Mouse (Mus musculus) intestine, embryonic 16.5 days (tissue): ENCODE results near the gene Mid2. TPM values are rescaled to one million over a fixed set of nuclear protein-coding genes. Genes with fewer than 3 reads are reported as not detected.
A peak's percentile ranks its signal among the peaks of the same experiment; 100 is the strongest.

Experiments
- ATAC-seq: fragments of 200-750 bp; cut with Nextera tagmentation; 2 replicates; pipeline ENCODE4 v1.8.0; 2017; ENCODE audit warnings: moderate TSS enrichment, moderate library complexity
- H3K27ac ChIP-seq: fragments of 300-500 bp; sonication (generic); 2 replicates; pipeline ENCODE4 v1.5.1; 2014; ENCODE audit warnings: mild to moderate bottlenecking, low read length
- H3K27me3 ChIP-seq: fragments of 300-500 bp; sonication (generic); replicated peaks from 2 replicates; pipeline ENCODE4 v1.6.1; 2014; ENCODE audit warnings: low read length, control low read depth, mixed read lengths; ENCODE audit not compliant: control insufficient read depth, insufficient read depth
- H3K36me3 ChIP-seq: fragments of 300-500 bp; sonication (generic); 2 replicates; pipeline ENCODE4 v1.6.1; 2014; ENCODE audit warnings: low read length, control low read depth; ENCODE audit not compliant: control insufficient read depth, insufficient read depth
- H3K4me1 ChIP-seq: fragments of 300-500 bp; sonication (generic); 2 replicates; pipeline ENCODE4 v1.6.1; 2014; ENCODE audit warnings: low read length, control low read depth, mixed read lengths; ENCODE audit not compliant: control insufficient read depth, insufficient read depth
- H3K4me2 ChIP-seq: fragments of 300-500 bp; sonication (generic); 2 replicates; pipeline ENCODE4 v1.6.1; 2014; ENCODE audit warnings: low read depth, low read length, control low read depth
- H3K4me3 ChIP-seq: fragments of 300-500 bp; sonication (generic); 2 replicates; pipeline ENCODE4 v1.5.1; 2014; ENCODE audit warnings: mild to moderate bottlenecking, low read length
- H3K9ac ChIP-seq: fragments of 300-500 bp; sonication (generic); 2 replicates; pipeline ENCODE4 v1.6.1; 2014; ENCODE audit warnings: low read depth, low read length
- H3K9me3 ChIP-seq: fragments of 300-500 bp; sonication (generic); 2 replicates; pipeline ENCODE4 v1.6.1; 2016; ENCODE audit warnings: low read length, control low read depth; ENCODE audit not compliant: control insufficient read depth
- WGBS: fragments of 180-500 bp; shearing (Covaris S2); extraction: QIAGEN DNeasy Blood & Tissue Kit; methylation state at CpG from one replicate; pipeline ENCODE4 v1.1.7; 2014; 5-methylcytosine and 5-hydroxymethylcytosine counted together
- polyA plus RNA-seq: library from polyadenylated mRNA; unstranded; fragments of >200 nt; fragmentation: Nextera tagmentation; extraction: Ambion mirVana; gene quantifications from 2 replicates; pipeline ENCODE4 v1.2.1, GENCODE M21; 2015

The Mid2 gene
- polyA plus RNA-seq, result 1.6 and 1.8 TPM in 2 replicates

- Histone ChIP-seq H3K27me3 (peaks cover 17% of the 10 kb centered on the region; the same call in 1 of the 2 replicates), H3K4me3 (peak within 1 kb of the TSS; percentile 61), H3K9me3 (no peaks in the 10 kb centered on the region), H3K4me2 (peak within 1 kb of the TSS; percentile 50), H3K4me1 (no peaks in the 10 kb centered on the region), H3K36me3 (no peaks in the 10 kb centered on the region), H3K27ac (peak within 1 kb of the TSS; percentile 18; the same call in 1 of the 2 replicates), H3K9ac (peak within 1 kb of the TSS; percentile 76)
- peak; percentile 73 for ATAC-seq
- 23% methylated on average over 38 of the region's 68 CpGs for WGBS
Observed at GRCm38 (mm10) chrX:140664479-140665241, at the start of gene Mid2. Gene Mid2, plus strand, starts transcription at chrX:140664599.

- 51% methylated on average over 12 of the region's 12 CpGs for WGBS
- no peak for ATAC-seq
- Histone ChIP-seq H3K4me3 (no peak overlapping the region), H3K27me3 (no peaks in the 10 kb centered on the region), H3K36me3 (no peaks in the 10 kb centered on the region), H3K9ac (no peak overlapping the region), H3K9me3 (no peaks in the 10 kb centered on the region), H3K4me1 (no peaks in the 10 kb centered on the region), H3K27ac (no peak overlapping the region), H3K4me2 (0 out of 2 replicates have a peak overlapping the region, but pooled peaks have one; percentile 19)
Observed at GRCm38 (mm10) chrX:140624875-140625594, 39.4 kb upstream of the Mid2 start.

- no peak overlapping the region for H3K9ac ChIP-seq
- H3K4me1 ChIP-seq, result no peaks in the 10 kb centered on the region
- H3K27me3 ChIP-seq, result 0 out of 2 replicates have a peak, but pooled peaks cover 2% of the 10 kb centered on the region
- H3K36me3 ChIP-seq, result no peaks in the 10 kb centered on the region
- no peak overlapping the region for H3K27ac ChIP-seq
- no peak overlapping the region for H3K4me3 ChIP-seq
- H3K9me3 ChIP-seq, result no peaks in the 10 kb centered on the region
- ATAC-seq, result no peak
- no peak overlapping the region for H3K4me2 ChIP-seq
- 82% methylated on average over 5 of the region's 5 CpGs for WGBS
Observed at GRCm38 (mm10) chrX:140638028-140638427, 26.4 kb upstream of the Mid2 start.

- no peak for ATAC-seq
- 52% methylated on average over 2 of the region's 2 CpGs for WGBS
- H3K9me3 ChIP-seq, result no peaks in the 10 kb centered on the region
- H3K4me3 ChIP-seq, result no peak overlapping the region
- no peaks in the 10 kb centered on the region for H3K4me1 ChIP-seq
- H3K9ac ChIP-seq, result no peak overlapping the region
- H3K36me3 ChIP-seq, result no peaks in the 10 kb centered on the region
- 0 out of 2 replicates have a peak, but pooled peaks cover 2% of the 10 kb centered on the region for H3K27me3 ChIP-seq
- no peak overlapping the region for H3K4me2 ChIP-seq
- H3K27ac ChIP-seq, result no peak overlapping the region
Observed at GRCm38 (mm10) chrX:140639592-140639991, 24.8 kb upstream of the Mid2 start.

- Histone ChIP-seq H3K27me3 (peaks cover 14% of the 10 kb centered on the region; the same call in 1 of the 2 replicates), H3K9me3 (no peaks in the 10 kb centered on the region), H3K36me3 (no peaks in the 10 kb centered on the region), H3K4me2 (no peak overlapping the region), H3K4me3 (no peak overlapping the region), H3K9ac (no peak overlapping the region), H3K4me1 (no peaks in the 10 kb centered on the region), H3K27ac (no peak overlapping the region)
- 29% methylated on average over 1 of the region's 1 CpGs for WGBS
- no peak for ATAC-seq
Observed at GRCm38 (mm10) chrX:140660731-140661130, 3.7 kb upstream of the Mid2 start.

GRCm38 (mm10) chrX:140663516-140663915 lies 883 bp upstream of the Mid2 start:
- ATAC-seq, result peak; percentile 38; the same call in 1 of the 2 replicates
- H3K4me3 ChIP-seq, result no peak overlapping the region
- peaks cover 17% of the 10 kb centered on the region; the same call in 1 of the 2 replicates for H3K27me3 ChIP-seq
- H3K9ac ChIP-seq, result no peak overlapping the region
- no peaks in the 10 kb centered on the region for H3K4me1 ChIP-seq
- no peaks in the 10 kb centered on the region for H3K9me3 ChIP-seq
- no peak overlapping the region for H3K4me2 ChIP-seq
- H3K27ac ChIP-seq, result no peak overlapping the region
- WGBS, result 68% methylated on average over 2 of the region's 2 CpGs
- no peaks in the 10 kb centered on the region for H3K36me3 ChIP-seq

GRCm38 (mm10) chrX:140665242-140665810 lies 927 bp downstream of the Mid2 start:
- Histone ChIP-seq H3K27me3 (peaks cover 17% of the 10 kb centered on the region; the same call in 1 of the 2 replicates), H3K27ac (0 out of 2 replicates have a peak overlapping the region, but pooled peaks have one; percentile 18), H3K9me3 (no peaks in the 10 kb centered on the region), H3K4me2 (peak overlapping the region; percentile 50), H3K36me3 (no peaks in the 10 kb centered on the region), H3K4me3 (peak overlapping the region; percentile 61), H3K9ac (peak overlapping the region; percentile 76), H3K4me1 (no peaks in the 10 kb centered on the region)
- ATAC-seq, result peak; percentile 68
- WGBS, result 15% methylated on average over 36 of the region's 47 CpGs

- Histone ChIP-seq H3K4me2 (no peak overlapping the region), H3K27me3 (0 out of 2 replicates have a peak, but pooled peaks cover 2% of the 10 kb centered on the region), H3K36me3 (no peaks in the 10 kb centered on the region), H3K9ac (no peak overlapping the region), H3K4me1 (no peaks in the 10 kb centered on the region), H3K4me3 (no peak overlapping the region), H3K9me3 (no peaks in the 10 kb centered on the region), H3K27ac (no peak overlapping the region)
- ATAC-seq, result no peak
- 74% methylated on average over 5 of the region's 5 CpGs for WGBS
Observed at GRCm38 (mm10) chrX:140675444-140675843, 11.0 kb downstream of the Mid2 start.

- H3K4me2 ChIP-seq, result no peak overlapping the region
- H3K36me3 ChIP-seq, result no peaks in the 10 kb centered on the region
- H3K4me1 ChIP-seq, result no peaks in the 10 kb centered on the region
- no peak overlapping the region for H3K4me3 ChIP-seq
- no peaks in the 10 kb centered on the region for H3K27me3 ChIP-seq
- H3K9me3 ChIP-seq, result no peaks in the 10 kb centered on the region
- H3K9ac ChIP-seq, result no peak overlapping the region
- H3K27ac ChIP-seq, result no peak overlapping the region
- no peak for ATAC-seq
- WGBS, result 58% methylated on average over 2 of the region's 2 CpGs
Observed at GRCm38 (mm10) chrX:140688335-140688734, 23.9 kb downstream of the Mid2 start.
